Mouse (Mus musculus) G1E-ER4 (cell line): ENCODE data around the gene Pafah2. TPM values are rescaled to one million over a fixed set of nuclear protein-coding genes. Genes with fewer than 3 reads are reported as not detected.

ENCODE experiments used
- GATA1 ChIP-seq: IDR thresholded peaks from one replicate; pipeline ENCODE4 v1.8.0; 2012; ENCODE audit warnings: low read length, inconsistent platforms
- polyA plus RNA-seq: library from polyadenylated mRNA; stranded (reverse); fragments of >175 nt; gene quantifications from 2 replicates; pipeline ENCODE4 v1.2.3, GENCODE M21; 2012

Gene Pafah2
- polyA plus RNA-seq, 1 experiment, result 28.3 TPM

DNA sequence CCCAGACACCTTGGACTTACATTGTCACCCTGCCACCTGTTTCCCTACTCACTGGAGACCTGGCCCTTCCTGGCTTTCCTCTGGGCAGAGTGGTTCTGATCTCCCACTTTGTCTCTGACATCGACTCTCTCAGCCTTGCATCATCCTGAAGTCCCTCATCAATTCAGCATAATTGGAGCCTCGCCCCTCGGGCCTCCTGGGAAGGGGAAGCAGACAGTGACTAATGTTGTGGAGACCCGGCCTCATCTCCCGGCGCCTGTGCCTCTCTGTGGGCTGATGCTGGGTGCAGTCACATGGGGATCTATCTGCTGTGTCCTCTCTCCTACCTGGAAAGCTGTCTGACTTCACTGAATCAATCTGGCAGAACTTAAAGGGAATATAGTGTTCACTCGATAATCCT lies 40.1 kb downstream of the Pafah2 start:
- TF ChIP-seq GATA1, result no peak

DNA sequence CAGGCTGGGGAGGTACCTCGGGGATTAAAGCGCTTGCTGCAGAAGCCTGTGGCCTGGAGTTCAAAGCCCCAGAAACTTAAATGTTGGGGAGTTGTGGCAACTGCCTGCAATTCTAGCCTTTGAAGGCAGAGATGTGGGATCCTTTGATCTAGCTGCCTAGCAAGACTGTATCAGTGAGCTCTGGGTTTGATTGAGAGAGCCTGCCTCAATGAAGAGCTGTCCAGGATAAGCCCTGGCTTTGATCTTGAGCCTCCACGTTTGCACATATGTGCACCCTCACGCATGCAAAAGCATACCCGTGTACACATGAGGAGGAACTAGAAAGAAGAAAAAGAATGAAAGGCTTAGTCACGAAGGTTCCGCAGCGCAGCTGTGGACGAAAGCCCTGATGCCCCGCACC lies 40.5 kb downstream of the Pafah2 start:
- TF ChIP-seq GATA1, result no peak

DNA sequence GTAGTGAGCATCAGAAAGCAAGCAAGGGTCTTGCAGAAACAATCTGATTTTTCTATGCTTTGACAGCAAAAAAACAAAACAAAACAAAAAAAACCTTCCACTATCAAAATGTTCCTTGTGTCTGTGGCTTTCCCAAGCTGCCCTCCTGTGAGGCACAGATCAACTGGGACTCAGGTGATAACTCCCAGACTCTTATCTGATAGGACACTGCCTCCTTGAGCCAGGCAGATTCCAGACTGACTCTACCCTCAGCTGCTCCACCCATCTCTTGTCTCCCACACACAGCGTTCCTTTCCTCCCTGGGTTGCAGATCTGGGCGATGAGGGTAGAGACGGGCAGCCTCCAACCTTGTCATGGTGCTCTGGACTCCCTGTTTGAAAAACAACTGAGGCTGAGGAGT lies 43.0 kb downstream of the Pafah2 start:
- peak; percentile 87 for TF ChIP-seq GATA1

DNA sequence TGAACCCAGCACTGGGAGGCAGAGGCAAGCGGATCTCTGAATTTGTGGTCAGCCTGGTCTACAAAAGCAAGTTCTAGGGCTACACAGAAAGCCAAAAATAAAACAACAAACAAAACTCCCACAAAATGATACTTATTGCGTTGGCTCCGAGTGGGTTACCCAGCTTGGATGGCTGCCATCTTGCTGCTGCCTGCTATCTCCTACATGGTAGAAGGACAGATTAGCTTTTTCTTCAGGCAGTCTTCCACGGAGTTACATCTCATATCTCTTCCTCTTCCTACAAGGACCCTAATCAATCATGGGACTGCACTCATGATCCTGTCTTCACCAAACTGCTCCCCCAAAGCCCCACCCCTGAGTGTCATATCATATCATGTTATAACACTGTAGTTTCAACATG lies 43.8 kb downstream of the Pafah2 start:
- no peak for TF ChIP-seq GATA1

DNA sequence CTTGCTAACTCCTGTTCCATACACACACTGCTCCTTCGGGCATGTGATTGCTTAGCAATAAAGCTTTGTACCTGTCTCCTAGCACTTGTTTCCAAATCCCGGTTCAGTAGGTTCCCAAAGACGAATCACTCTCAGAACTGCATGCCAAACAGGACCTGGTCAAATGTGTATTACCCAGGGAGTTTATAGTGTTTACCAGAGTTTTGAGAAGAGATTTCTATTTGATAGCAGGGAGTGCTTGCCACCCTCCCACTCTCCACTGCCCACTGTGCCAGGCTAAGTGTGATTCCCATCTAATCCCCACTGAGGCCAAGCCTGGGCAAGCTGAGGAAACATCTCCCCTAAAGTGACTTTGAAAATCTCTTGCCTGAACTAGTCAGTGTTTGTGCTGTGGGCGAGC lies 46.1 kb downstream of the Pafah2 start:
- TF ChIP-seq GATA1, result no peak

DNA sequence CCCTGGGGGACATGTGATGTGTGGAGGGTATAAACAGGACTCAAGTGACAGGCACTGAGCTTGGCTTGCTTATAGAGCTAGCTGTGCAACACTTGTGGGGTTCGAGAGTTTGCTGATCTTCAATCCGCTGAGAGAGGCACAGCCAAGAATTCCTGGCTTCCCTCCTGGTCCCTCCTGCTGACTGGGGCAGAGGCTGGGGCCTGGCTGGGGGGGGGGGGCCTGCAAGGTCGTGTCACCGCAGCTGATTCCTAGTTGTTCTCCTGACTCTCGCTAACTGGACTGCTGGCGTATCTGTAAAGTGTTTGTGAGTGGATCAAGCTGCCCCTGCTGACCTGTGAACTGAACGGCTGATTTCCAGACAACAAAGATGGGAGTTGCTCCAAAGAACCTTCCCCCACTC lies 47.5 kb downstream of the Pafah2 start:
- TF ChIP-seq GATA1, result no peak

DNA sequence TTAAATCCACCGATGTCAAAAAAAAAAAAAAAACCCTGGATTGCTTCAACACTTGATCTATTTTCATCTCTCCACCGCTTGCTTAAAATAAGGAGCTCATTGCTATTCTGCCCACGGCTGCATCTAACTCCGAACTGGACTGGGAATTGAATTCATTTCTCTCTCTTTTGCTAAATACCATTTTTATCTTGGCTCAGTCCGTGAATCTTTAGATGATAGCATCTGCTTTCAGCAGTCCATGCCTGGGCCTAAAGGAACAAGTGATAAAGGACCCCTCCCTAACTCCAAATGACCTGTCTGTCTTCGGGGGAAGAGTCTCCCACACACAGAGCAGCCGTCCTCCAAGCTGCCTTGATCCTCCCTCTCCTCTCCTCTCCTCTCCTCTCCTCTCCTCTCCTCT lies 48.8 kb downstream of the Pafah2 start:
- TF ChIP-seq GATA1, result no peak

DNA sequence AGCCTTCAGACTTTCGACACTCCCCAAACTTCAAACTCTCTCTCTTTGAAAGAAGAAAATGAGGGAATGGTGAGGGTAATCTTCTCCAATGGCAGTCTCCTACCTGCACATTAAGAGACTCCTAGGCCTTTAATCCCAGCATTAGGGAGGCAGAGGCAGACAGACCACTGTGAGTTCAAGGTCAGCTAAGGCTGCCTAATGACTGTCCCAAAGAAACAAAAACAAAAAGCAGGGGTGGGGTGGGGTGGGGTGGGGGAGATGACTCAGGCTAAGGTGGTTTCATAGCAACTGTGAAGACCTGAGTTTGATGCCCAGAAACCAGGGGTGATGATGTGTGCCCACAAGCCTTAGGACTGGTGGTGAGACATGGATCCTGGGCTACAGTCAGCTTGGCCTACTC lies 49.4 kb downstream of the Pafah2 start:
- TF ChIP-seq GATA1, result no peak

DNA sequence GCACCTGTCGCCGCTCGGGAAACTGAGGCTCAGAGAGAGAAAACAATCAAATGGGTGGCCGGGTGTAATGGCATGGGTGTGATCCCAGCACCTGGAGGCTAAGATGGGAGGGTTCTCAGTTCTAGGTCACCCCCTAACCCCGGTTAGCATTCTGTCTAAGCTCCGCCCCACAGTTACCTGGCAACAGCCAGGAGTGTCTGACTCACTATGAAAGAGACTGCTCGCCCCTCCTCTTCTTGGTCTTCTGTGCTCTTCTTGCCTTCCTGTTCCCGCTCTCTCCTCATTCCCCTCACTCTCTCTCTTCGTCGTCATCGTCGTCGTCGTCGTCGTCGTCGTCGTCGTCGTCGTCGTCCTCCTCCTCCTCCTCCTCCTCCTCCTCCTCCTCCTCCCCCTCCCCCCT lies 51.8 kb downstream of the Pafah2 start:
- no peak for TF ChIP-seq GATA1

DNA sequence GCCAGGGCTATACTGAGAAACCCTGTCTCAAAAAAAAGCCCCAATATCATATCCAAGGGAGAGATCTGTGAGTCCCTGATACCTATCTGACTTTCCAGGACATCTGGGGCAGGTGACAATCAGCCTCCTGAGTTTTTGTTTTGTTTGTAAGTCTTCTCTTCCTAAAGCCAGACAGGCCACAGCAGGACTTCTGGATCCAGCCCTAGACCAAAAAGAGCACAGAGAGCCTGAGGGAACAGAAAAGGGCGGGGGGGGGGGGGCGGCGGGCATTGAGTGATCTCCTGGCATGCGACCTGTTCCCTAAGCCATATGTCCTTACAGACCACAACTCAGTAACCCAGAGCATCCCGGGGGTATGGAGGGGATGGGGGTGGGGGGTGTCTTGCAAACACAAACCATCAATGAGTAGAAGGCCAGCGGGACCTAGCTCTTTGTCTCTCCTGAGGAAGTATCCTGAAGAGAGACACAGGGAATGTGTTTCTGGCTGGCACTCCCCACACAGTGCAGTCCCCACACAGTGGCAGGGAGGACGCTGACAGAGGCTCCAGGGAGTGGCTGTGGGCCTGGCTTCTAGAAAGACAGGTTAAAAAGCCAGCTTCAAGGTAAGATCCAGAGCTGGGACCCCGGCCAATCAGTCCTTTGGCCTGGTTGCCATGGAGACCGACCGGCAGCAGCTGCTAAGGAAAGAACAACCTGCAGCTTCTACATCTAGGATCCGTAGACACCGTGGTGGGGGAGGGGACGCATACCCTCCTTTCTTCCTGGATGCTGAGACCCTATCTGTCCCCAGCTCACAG lies 53.7 kb downstream of the Pafah2 start:
- no peak for TF ChIP-seq GATA1

DNA sequence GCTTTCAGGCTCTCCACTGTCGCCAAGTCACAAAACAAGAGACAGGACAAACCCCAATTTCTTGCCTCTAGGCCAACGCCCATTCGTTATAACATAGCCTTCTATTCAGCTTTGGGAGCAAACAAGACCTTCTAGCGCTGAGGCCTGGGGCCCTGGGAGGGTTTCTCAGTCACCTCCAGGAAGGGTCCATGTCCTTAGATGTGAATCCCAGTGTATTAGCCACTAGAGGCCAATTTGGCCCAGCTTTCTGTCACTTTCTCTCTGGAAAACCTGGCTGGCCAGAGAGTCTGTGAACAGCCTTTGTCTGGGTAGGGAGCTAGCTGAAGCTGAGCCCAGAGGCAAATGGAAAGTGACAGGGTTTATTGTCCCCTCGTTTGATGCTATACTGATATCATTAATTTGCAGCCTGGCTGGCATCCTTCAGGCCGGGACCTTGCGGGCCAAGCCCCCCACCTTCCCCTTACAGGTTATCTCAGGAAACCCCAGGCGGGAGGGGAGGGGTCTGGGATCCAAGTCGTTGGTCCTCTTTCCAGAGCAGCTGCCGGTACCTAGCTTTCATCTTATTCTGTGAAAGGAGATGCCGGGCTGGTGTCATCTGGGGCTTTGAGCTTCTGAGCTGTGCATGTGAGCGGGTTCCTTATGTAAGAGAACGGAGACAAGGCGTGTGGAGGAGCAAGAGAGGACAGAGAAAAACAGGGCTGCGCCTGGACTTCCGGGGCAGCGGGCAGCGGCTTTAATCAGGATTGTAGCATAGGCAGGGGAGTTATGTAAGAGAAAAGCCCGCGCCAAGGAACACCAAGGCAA lies 54.5 kb downstream of the Pafah2 start:
- TF ChIP-seq GATA1, result no peak

DNA sequence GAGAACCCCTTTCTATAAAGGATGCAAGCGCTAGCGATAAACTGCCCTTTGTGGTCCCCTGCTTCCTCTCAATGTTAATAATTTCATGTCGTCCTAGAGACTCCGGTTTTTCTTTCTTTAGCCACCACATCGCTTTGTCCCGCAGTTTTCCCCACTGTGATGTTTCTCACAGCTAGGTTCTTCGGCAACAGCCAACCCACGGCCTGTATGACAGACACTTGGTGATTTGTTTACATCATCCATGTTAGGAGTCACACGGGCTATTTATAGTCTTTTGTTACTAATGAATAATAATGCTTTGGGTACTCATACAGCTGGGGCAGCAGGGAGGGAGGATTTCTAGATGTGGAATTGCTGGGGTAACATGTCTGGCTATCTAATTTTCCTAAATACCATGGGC lies 55.4 kb downstream of the Pafah2 start:
- no peak for TF ChIP-seq GATA1

DNA sequence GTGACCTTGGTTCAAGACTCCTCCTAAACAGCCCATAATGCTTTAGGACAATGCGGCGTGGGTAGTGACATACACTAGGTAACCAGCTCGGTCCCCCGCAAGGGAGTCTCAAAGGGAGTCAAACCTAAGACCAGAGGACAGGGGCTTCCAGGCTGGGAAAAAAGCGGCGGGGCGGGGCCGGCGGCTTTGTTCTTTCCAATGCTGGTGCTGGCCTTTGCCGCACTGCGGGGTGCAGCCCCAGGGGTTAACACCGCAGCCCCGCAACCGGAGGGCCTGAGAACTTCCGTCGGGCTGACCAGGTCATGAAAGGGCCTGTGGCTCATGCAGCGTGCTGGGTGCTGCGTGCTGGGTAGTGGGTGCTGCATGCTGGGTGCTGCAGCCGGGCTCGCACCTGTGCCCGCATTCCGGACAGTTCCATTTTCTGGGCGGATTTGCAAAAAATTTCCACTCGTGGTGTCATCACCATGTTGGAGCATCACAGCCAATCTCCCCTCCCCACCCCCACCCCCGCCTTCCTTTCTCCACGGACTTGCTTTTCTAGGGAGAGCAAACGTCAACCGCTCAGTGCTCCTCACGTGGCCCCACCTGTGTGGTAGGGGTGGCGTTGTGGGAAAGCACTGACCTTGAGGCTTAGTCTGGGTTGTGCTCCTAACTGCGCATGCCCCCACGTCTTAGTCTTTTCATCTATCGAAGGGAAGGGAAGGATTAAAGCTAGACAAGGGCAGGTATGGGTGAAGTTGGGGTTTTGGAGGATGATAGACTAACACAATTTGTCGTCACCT lies 57.7 kb downstream of the Pafah2 start:
- no peak for TF ChIP-seq GATA1

DNA sequence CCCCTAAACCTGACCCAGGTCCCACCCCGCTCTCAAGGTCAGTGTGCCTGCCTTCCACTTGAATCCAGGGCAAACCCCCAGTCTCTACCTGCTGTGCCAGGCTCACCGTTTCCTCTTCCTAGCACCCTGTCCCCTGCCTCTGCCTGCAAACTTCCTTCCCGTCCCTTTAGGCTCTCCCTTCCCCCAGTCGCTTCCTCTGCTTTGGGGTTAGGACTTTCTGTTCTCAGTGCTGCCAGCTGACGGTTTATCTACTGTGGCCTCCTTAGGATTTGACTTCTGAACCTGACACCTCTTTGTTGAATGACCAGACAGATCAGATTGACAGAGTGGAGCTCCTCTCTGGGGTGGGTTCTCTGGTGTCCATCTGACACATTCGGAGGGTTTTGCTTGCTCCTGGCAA lies 59.2 kb downstream of the Pafah2 start:
- TF ChIP-seq GATA1, result no peak

DNA sequence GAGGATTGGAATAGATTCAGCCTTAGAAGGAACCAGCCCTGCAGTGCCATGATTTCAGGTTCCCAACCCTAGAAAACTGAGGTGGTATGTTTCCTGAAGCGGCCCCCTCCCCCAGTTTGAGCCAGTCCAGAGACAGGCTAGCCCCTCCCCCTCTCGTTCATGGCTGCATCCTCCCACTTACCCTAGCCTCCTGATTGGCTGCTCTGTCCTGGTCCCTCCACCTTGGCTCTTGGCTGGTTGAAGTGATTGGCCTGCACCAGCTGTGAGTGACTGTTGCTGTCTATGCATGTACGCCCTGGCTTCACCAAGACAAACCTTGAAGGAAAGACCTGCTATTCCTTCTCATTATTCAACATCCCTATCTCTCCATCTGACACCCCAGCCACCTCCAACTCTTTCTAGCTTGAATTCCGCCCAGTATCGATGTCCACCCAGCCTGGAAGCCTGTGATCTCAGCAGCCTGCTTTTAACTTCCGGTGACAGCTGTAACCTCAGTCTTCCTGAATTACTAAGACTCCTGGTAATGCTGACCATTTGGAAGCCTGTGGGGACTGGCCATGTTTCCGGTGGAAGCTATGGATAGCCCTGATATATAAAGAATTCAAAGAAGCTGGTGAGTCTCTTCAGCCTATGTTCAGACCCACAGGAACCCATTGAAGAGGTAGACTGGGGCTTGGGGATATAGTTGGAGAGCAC lies 61.2 kb downstream of the Pafah2 start:
- no peak for TF ChIP-seq GATA1
